Mouse (Mus musculus) ES-E14 (cell line): ENCODE data around the gene Pnmt. TPM values are rescaled to one million over a fixed set of nuclear protein-coding genes. Genes with fewer than 3 reads are reported as not detected.

Experiments
- DNase-seq: peaks from one replicate; pipeline ENCODE4 v3.0.0-alpha.2; 2013; ENCODE audit warnings: low read depth, low spot score
- H3K27ac ChIP-seq: 2 replicates; pipeline ENCODE4 v1.5.1; 2012; ENCODE audit warnings: low read depth, mild to moderate bottlenecking, low read length, moderate library complexity, mixed read lengths; ENCODE audit not compliant: poor library complexity, insufficient read depth, severe bottlenecking
- H3K36me3 ChIP-seq: 2 replicates; pipeline ENCODE4 v1.6.1; 2012; ENCODE audit warnings: mild to moderate bottlenecking, low read length, moderate library complexity, mixed read lengths; ENCODE audit not compliant: control insufficient read depth, poor library complexity, insufficient read depth, severe bottlenecking
- H3K4me1 ChIP-seq, 2 experiments: fragments of 150-350 bp in 1 of 2; sonication (generic) in 1 of 2; 2 replicates each; pipeline ENCODE4 v1.6.1; 2012; ENCODE audit warnings: low read length in 2 of 2, mild to moderate bottlenecking in 1 of 2, mixed read lengths in 1 of 2; ENCODE audit not compliant: control insufficient read depth in 2 of 2, insufficient read depth in 2 of 2, poor library complexity in 1 of 2
- H3K4me3 ChIP-seq, 2 experiments: fragments of 150-350 bp in 1 of 2; sonication (generic) in 1 of 2; 2 replicates each; pipeline ENCODE4 v1.5.1; 2012; ENCODE audit warnings: low read length in 2 of 2, low read depth in 1 of 2, mild to moderate bottlenecking in 1 of 2, mixed read lengths in 1 of 2; ENCODE audit not compliant: insufficient read depth in 1 of 2, poor library complexity in 1 of 2, severe bottlenecking in 1 of 2
- H3K9ac ChIP-seq: 2 replicates; pipeline ENCODE4 v1.6.1; 2012; ENCODE audit warnings: low read depth, mild to moderate bottlenecking, low read length, mixed read lengths; ENCODE audit not compliant: poor library complexity, insufficient read depth, severe bottlenecking
- H3K9me3 ChIP-seq: fragments of 150-350 bp; sonication (generic); 2 replicates; pipeline ENCODE4 v1.6.1; 2012; ENCODE audit warnings: low read depth, mild to moderate bottlenecking, low read length; ENCODE audit not compliant: control insufficient read depth, insufficient read depth
- CHD2 ChIP-seq: IDR thresholded peaks from 2 replicates; pipeline ENCODE4 v1.6.1; 2014; ENCODE audit warnings: mild to moderate bottlenecking, low read depth, low read length, inconsistent platforms
- HCFC1 ChIP-seq: IDR thresholded peaks from 2 replicates; pipeline ENCODE4 v1.6.1; 2012; ENCODE audit warnings: low read length, inconsistent platforms, borderline replicate concordance; ENCODE audit not compliant: insufficient read depth
- MAFK ChIP-seq: IDR thresholded peaks from 2 replicates; pipeline ENCODE4 v1.6.1; 2014; ENCODE audit warnings: mild to moderate bottlenecking, low read depth, low read length, inconsistent platforms; ENCODE audit not compliant: insufficient read depth
- ZC3H11A ChIP-seq: IDR thresholded peaks from 2 replicates; pipeline ENCODE4 v1.6.1; 2012; ENCODE audit warnings: low read depth, mild to moderate bottlenecking, inconsistent platforms, low read length, borderline replicate concordance
- ZNF384 ChIP-seq: IDR thresholded peaks from 2 replicates; pipeline ENCODE4 v1.6.1; 2012; ENCODE audit warnings: low read depth, low read length, inconsistent platforms
- in situ Hi-C, 2 experiments: fragments of 600-800 bp; cut with MboI; formaldehyde crosslinking; loops; one replicate each; pipeline ENCODE4 v1.15.1; 2025; ENCODE audit warnings: low sequenced_read_pairs in 2 of 2, inconsistent platforms in 1 of 2; ENCODE audit not compliant: unreplicated experiment in 2 of 2
- total RNA-seq: library from RNA; depleted of rRNA; stranded (reverse); fragments of 300-350 nt; gene quantifications from 2 replicates; pipeline ENCODE4 v1.2.3, GENCODE M21; 2012

Gene Pnmt
- total RNA-seq, 1 experiment, result 0.36 TPM

- TF ChIP-seq MAFK, result no peak
- no peak for TF ChIP-seq ZC3H11A
- no peak for TF ChIP-seq CHD2
- no peak for TF ChIP-seq ZNF384
- TF ChIP-seq HCFC1, result no peak
- Histone ChIP-seq H3K4me3 (no peak overlapping the region), H3K36me3 (no peaks in the 10 kb centered on the region), H3K4me1 (peaks cover 0 to 4% of the 10 kb centered on the region in 2 experiments; a peak in 1 of 4 replicates), H3K9me3 (no peaks in the 10 kb centered on the region), H3K9ac (no peak overlapping the region), H3K27ac (no peak overlapping the region)
- in situ Hi-C loops, result no loop called here
- no peak for DNase-seq
Observed at GRCm38 (mm10) chr11:98363817-98364216, 22.4 kb upstream of the Pnmt start.

GRCm38 (mm10) chr11:98364410-98364809, 21.8 kb upstream of the Pnmt start:
- H3K4me3 ChIP-seq, result no peak overlapping the region
- DNase-seq, result no peak
- no peak overlapping the region for H3K27ac ChIP-seq
- TF ChIP-seq MAFK (no peak), ZC3H11A (no peak), CHD2 (no peak), HCFC1 (no peak), ZNF384 (no peak)
- no peak overlapping the region for H3K9ac ChIP-seq
- H3K36me3 ChIP-seq, result no peaks in the 10 kb centered on the region
- H3K4me1 ChIP-seq, result 0 out of 4 replicates have a peak, but pooled peaks cover 0 to 2% of the 10 kb centered on the region in 2 experiments
- in situ Hi-C loops, result no loop called here
- no peaks in the 10 kb centered on the region for H3K9me3 ChIP-seq

- Histone ChIP-seq H3K4me1 (peaks cover 0 to 12% of the 10 kb centered on the region in 2 experiments; a peak in 2 of 4 replicates), H3K9me3 (no peaks in the 10 kb centered on the region), H3K9ac (no peak overlapping the region), H3K27ac (no peak overlapping the region), H3K36me3 (no peaks in the 10 kb centered on the region), H3K4me3 (no peak overlapping the region)
- DNase-seq, result no peak
- TF ChIP-seq ZC3H11A (no peak), CHD2 (no peak)
- in situ Hi-C loops, result no loop called here
Observed at GRCm38 (mm10) chr11:98366290-98366689, 20.0 kb upstream of the Pnmt start.

GRCm38 (mm10) chr11:98367171-98367862, 18.9 kb upstream of the Pnmt start:
- TF ChIP-seq ZNF384 (no peak), CHD2 (no peak), MAFK (no peak), ZC3H11A (no peak), HCFC1 (no peak)
- no peak overlapping the region for H3K4me3 ChIP-seq
- H3K9me3 ChIP-seq, result no peaks in the 10 kb centered on the region
- no peak overlapping the region for H3K9ac ChIP-seq
- H3K36me3 ChIP-seq, result no peaks in the 10 kb centered on the region
- H3K4me1 ChIP-seq, result peaks cover 0 to 20% of the 10 kb centered on the region in 2 experiments; a peak in 2 of 4 replicates
- in situ Hi-C loops, result no loop called here
- DNase-seq, result no peak
- no peak overlapping the region for H3K27ac ChIP-seq
